Mouse (Mus musculus) embryonic facial prominence, embryonic 11.5 days (tissue): Measurements from ENCODE around the gene Marveld3. TPM values are rescaled to one million over a fixed set of nuclear protein-coding genes. Genes with fewer than 3 reads are reported as not detected.

Experiments
- ATAC-seq: fragments of 200-750 bp; cut with Nextera tagmentation; replicated peaks from 2 replicates; pipeline ENCODE4 v1.8.0; 2017; ENCODE audit warnings: low read depth; ENCODE audit not compliant: insufficient number of reproducible peaks, low FRiP score, low TSS enrichment
- DNase-seq: peaks from one replicate; pipeline ENCODE4 v3.0.0-alpha.2; 2015; ENCODE audit warnings: low spot score
- H3K27ac ChIP-seq: fragments of 300-500 bp; sonication (generic); replicated peaks from 2 replicates; pipeline ENCODE4 v1.5.1; 2014; ENCODE audit warnings: mild to moderate bottlenecking, low read depth, low read length, control low read depth
- H3K27me3 ChIP-seq: fragments of 300-500 bp; sonication (generic); 2 replicates; pipeline ENCODE4 v1.6.1; 2014; ENCODE audit warnings: mild to moderate bottlenecking, low read length, moderate library complexity, mixed read lengths; ENCODE audit not compliant: control insufficient read depth, insufficient read depth
- H3K36me3 ChIP-seq: fragments of 300-500 bp; sonication (generic); replicated peaks from 2 replicates; pipeline ENCODE4 v1.6.1; 2014; ENCODE audit warnings: low read depth, mild to moderate bottlenecking, low read length, moderate library complexity, mixed read lengths; ENCODE audit not compliant: control insufficient read depth, insufficient read depth
- H3K4me1 ChIP-seq: fragments of 300-500 bp; sonication (generic); 2 replicates; pipeline ENCODE4 v1.6.1; 2014; ENCODE audit warnings: low read length, mixed read lengths; ENCODE audit not compliant: control insufficient read depth, insufficient read depth
- H3K4me2 ChIP-seq: fragments of 300-500 bp; sonication (generic); 2 replicates; pipeline ENCODE4 v1.6.1; 2014; ENCODE audit warnings: low read depth, mild to moderate bottlenecking, control low read depth, low read length, moderate library complexity
- H3K4me3 ChIP-seq: fragments of 300-500 bp; sonication (generic); 2 replicates; pipeline ENCODE4 v1.5.1; 2014; ENCODE audit warnings: low read depth, low read length, control low read depth
- H3K9ac ChIP-seq: fragments of 300-500 bp; sonication (generic); replicated peaks from 2 replicates; pipeline ENCODE4 v1.6.1; 2014; ENCODE audit warnings: mild to moderate bottlenecking, control low read depth, low read length
- H3K9me3 ChIP-seq: fragments of 300-500 bp; sonication (generic); replicated peaks from 2 replicates; pipeline ENCODE4 v1.6.1; 2016; ENCODE audit warnings: mild to moderate bottlenecking, low read length, inconsistent platforms, mixed read lengths; ENCODE audit not compliant: control insufficient read depth
- WGBS: fragments of 180-500 bp; shearing (Covaris S2); extraction: QIAGEN DNeasy Blood & Tissue Kit; methylation state at CpG from one replicate; pipeline ENCODE4 v1.1.7; 2014; 5-methylcytosine and 5-hydroxymethylcytosine counted together
- polyA plus RNA-seq: library from polyadenylated mRNA; unstranded; fragments of >200 nt; fragmentation: Nextera tagmentation; extraction: Ambion mirVana; gene quantifications from 2 replicates; pipeline ENCODE4 v1.2.1, GENCODE M21; 2014

Marveld3 gene
- polyA plus RNA-seq, 1 experiment from 2014 or later, result 0.65 TPM

- ATAC-seq, result no peak
These were observed 38.0 kb upstream of the Marveld3 start for GRCm38 (mm10) chr8:109999974-110000373.

GRCm38 (mm10) chr8:109998066-109998465 lies 36.1 kb upstream of the Marveld3 start:
- no peak for ATAC-seq
- Histone ChIP-seq H3K4me1 (no peaks in the 10 kb centered on the region), H3K4me2 (no peak overlapping the region), H3K27ac (no peak overlapping the region), H3K9ac (no peak overlapping the region), H3K36me3 (no peaks in the 10 kb centered on the region), H3K27me3 (no peaks in the 10 kb centered on the region), H3K4me3 (no peak overlapping the region), H3K9me3 (no peaks in the 10 kb centered on the region)
- no peak for DNase-seq
- WGBS, result 79% methylated on average over 7 of the region's 7 CpGs

More at GRCm38 (mm10) chr8:109999974-110000373, 38.0 kb upstream of the Marveld3 start:
- no peaks in the 10 kb centered on the region for H3K27me3 ChIP-seq
- no peaks in the 10 kb centered on the region for H3K9me3 ChIP-seq
- no peak overlapping the region for H3K4me2 ChIP-seq
- no peak for DNase-seq
- no peak overlapping the region for H3K4me3 ChIP-seq
- no peaks in the 10 kb centered on the region for H3K36me3 ChIP-seq
- H3K9ac ChIP-seq, result no peak overlapping the region
- WGBS, result 87% methylated on average over 10 of the region's 10 CpGs
- H3K27ac ChIP-seq, result no peak overlapping the region
- no peaks in the 10 kb centered on the region for H3K4me1 ChIP-seq

GRCm38 (mm10) chr8:109997381-109997780 lies 35.4 kb upstream of the Marveld3 start:
- H3K4me3 ChIP-seq, result no peak overlapping the region
- DNase-seq (no peak), ATAC-seq (no peak)
- no peak overlapping the region for H3K9ac ChIP-seq
- H3K4me1 ChIP-seq, result no peaks in the 10 kb centered on the region
- no peaks in the 10 kb centered on the region for H3K9me3 ChIP-seq
- H3K36me3 ChIP-seq, result no peaks in the 10 kb centered on the region
- no peak overlapping the region for H3K27ac ChIP-seq
- no peak overlapping the region for H3K4me2 ChIP-seq
- no peaks in the 10 kb centered on the region for H3K27me3 ChIP-seq
- WGBS, result 93% methylated on average over 9 of the region's 9 CpGs

- 77% methylated on average over 1 of the region's 1 CpGs for WGBS
- DNase-seq (no peak), ATAC-seq (no peak)
- Histone ChIP-seq H3K27ac (no peak overlapping the region), H3K4me2 (no peak overlapping the region), H3K9ac (no peak overlapping the region), H3K4me3 (no peak overlapping the region), H3K4me1 (no peaks in the 10 kb centered on the region), H3K36me3 (no peaks in the 10 kb centered on the region), H3K9me3 (no peaks in the 10 kb centered on the region), H3K27me3 (no peaks in the 10 kb centered on the region)
These were observed 30.9 kb upstream of the Marveld3 start for GRCm38 (mm10) chr8:109992951-109993350.

- no peak overlapping the region for H3K9ac ChIP-seq
- no peaks in the 10 kb centered on the region for H3K4me1 ChIP-seq
- H3K36me3 ChIP-seq, result no peaks in the 10 kb centered on the region
- no peak overlapping the region for H3K4me3 ChIP-seq
- no peaks in the 10 kb centered on the region for H3K9me3 ChIP-seq
- WGBS, result 77% methylated on average over 5 of the region's 5 CpGs
- no peaks in the 10 kb centered on the region for H3K27me3 ChIP-seq
- DNase-seq, result no peak
- no peak overlapping the region for H3K4me2 ChIP-seq
- ATAC-seq, result no peak
- no peak overlapping the region for H3K27ac ChIP-seq
These were observed 30.2 kb upstream of the Marveld3 start for GRCm38 (mm10) chr8:109992166-109992565.

- H3K9me3 ChIP-seq, result no peaks in the 10 kb centered on the region
- ATAC-seq (no peak), DNase-seq (no peak)
- no peak within 1 kb of the TSS for H3K27ac ChIP-seq
- no peak within 1 kb of the TSS for H3K4me3 ChIP-seq
- no peaks in the 10 kb centered on the region for H3K4me1 ChIP-seq
- no peak within 1 kb of the TSS for H3K4me2 ChIP-seq
- H3K9ac ChIP-seq, result no peak within 1 kb of the TSS
- 81% methylated on average over 8 of the region's 8 CpGs for WGBS
- no peaks in the 10 kb centered on the region for H3K36me3 ChIP-seq
- H3K27me3 ChIP-seq, result no peaks in the 10 kb centered on the region
These were observed 28.2 kb upstream of the Marveld3 start, which contains the start of gene Tat for GRCm38 (mm10) chr8:109990224-109990623. Gene Tat, plus strand, starts transcription at chr8:109990437.

- ATAC-seq (no peak), DNase-seq (no peak)
- no peaks in the 10 kb centered on the region for H3K9me3 ChIP-seq
- H3K4me2 ChIP-seq, result no peak overlapping the region
- H3K4me1 ChIP-seq, result no peaks in the 10 kb centered on the region
- WGBS, result 80% methylated on average over 8 of the region's 8 CpGs
- H3K27ac ChIP-seq, result no peak overlapping the region
- H3K36me3 ChIP-seq, result no peaks in the 10 kb centered on the region
- H3K4me3 ChIP-seq, result no peak overlapping the region
- no peaks in the 10 kb centered on the region for H3K27me3 ChIP-seq
- no peak overlapping the region for H3K9ac ChIP-seq
These were observed 27.1 kb upstream of the Marveld3 start for GRCm38 (mm10) chr8:109989151-109989550.

GRCm38 (mm10) chr8:109987776-109988175 lies 25.8 kb upstream of the Marveld3 start:
- 89% methylated on average over 7 of the region's 7 CpGs for WGBS
- H3K27ac ChIP-seq, result no peak overlapping the region
- H3K27me3 ChIP-seq, result no peaks in the 10 kb centered on the region
- no peaks in the 10 kb centered on the region for H3K36me3 ChIP-seq
- ATAC-seq, result no peak
- H3K9ac ChIP-seq, result no peak overlapping the region
- H3K9me3 ChIP-seq, result no peaks in the 10 kb centered on the region
- H3K4me1 ChIP-seq, result no peaks in the 10 kb centered on the region
- no peak overlapping the region for H3K4me2 ChIP-seq
- H3K4me3 ChIP-seq, result no peak overlapping the region
- no peak for DNase-seq
